Mouse (Mus musculus) spleen, adult 10 weeks (tissue): ENCODE results near the gene Slc25a3. TPM values are rescaled to one million over a fixed set of nuclear protein-coding genes. Genes with fewer than 3 reads are reported as not detected.

Source experiments
- polyA plus RNA-seq: library from polyadenylated mRNA; stranded (reverse); fragments of 350-450 nt; fragmentation: Illumina TruSeq; extraction: RNeasy Lipid Tissue Mini Kit (QIAGEN cat#74804); gene quantifications from one replicate; pipeline ENCODE4 v1.2.3, GENCODE M21; 2015; ENCODE audit warnings: low replicate concordance; ENCODE audit not compliant: insufficient read depth

Slc25a3 gene
- 673 TPM for polyA plus RNA-seq

GRCm38 (mm10) chr10:91123828-91124822, at the start of gene Slc25a3:
Slc25a3 (minus strand) TSS chr10:91124059.

GRCm38 (mm10) chr10:91082550-91083392, 41.1 kb downstream of the Slc25a3 start, which contains the start of the genes Apaf1 and Ikbip:
Apaf1 (minus strand) TSS chr10:91082770.
Ikbip (plus strand) TSS chr10:91082940.

Other genes with a start within 250 kb of the Slc25a3 start
- gene Apaf1, start 41.3 kb downstream of the Slc25a3 start, polyA plus RNA-seq = 27.5 TPM
- gene Ikbip, start 41.1 kb downstream of the Slc25a3 start, polyA plus RNA-seq = 17.4 TPM
- gene Tmpo, start 57.3 kb upstream of the Slc25a3 start, polyA plus RNA-seq = 323 TPM